Comparison of ENCODE assay signal across 16 mouse cellular contexts in genomic region chr13:115814211-115814610, GRCm38 (mm10).
"Had no signal": no experiment of that assay in that cellular context is flagged by ENCODE, and none has a peak within 500 bp of the region (broad histone marks: within the 10 kb centered on the region; RNA-seq: fewer than 3 reads in every experiment).

No protein-coding gene starts in this region.

- DNase-seq: retina, postnatal 1 day; right cerebral cortex, adult 18-20 months; right cerebral cortex, postnatal 14 days; right cerebral cortex, postnatal 25 days; right cerebral cortex, postnatal 4 days; spleen, adult 18-20 months; thymus, adult 18-20 months; thymus, adult 2 months; thymus, postnatal 14 days; thymus, postnatal 25 days; thymus, postnatal 36 days; thymus, postnatal 4 days had no signal

- H3K27me3 ChIP-seq: neural tube, embryonic 13.5 days; neural tube, embryonic 15.5 days; stomach, embryonic 15.5 days had no signal

- H3K9ac ChIP-seq: neural tube, embryonic 13.5 days; neural tube, embryonic 15.5 days; stomach, embryonic 15.5 days had no signal

- H3K4me2 ChIP-seq: neural tube, embryonic 13.5 days; neural tube, embryonic 15.5 days; stomach, embryonic 15.5 days had no signal

- H3K9me3 ChIP-seq: neural tube, embryonic 13.5 days; neural tube, embryonic 15.5 days; stomach, embryonic 15.5 days had no signal

- H3K36me3 ChIP-seq: neural tube, embryonic 13.5 days; neural tube, embryonic 15.5 days; stomach, embryonic 15.5 days had no signal

- H3K4me1 ChIP-seq: neural tube, embryonic 13.5 days; neural tube, embryonic 15.5 days; stomach, embryonic 15.5 days had no signal

- H3K4me3 ChIP-seq: neural tube, embryonic 13.5 days; neural tube, embryonic 15.5 days; stomach, embryonic 15.5 days had no signal

- H3K27ac ChIP-seq: neural tube, embryonic 13.5 days; neural tube, embryonic 15.5 days; stomach, embryonic 15.5 days; stomach, postnatal 0 days had no signal
